Mouse (Mus musculus): Measurements from ENCODE around the gene Mansc1.

DNA sequence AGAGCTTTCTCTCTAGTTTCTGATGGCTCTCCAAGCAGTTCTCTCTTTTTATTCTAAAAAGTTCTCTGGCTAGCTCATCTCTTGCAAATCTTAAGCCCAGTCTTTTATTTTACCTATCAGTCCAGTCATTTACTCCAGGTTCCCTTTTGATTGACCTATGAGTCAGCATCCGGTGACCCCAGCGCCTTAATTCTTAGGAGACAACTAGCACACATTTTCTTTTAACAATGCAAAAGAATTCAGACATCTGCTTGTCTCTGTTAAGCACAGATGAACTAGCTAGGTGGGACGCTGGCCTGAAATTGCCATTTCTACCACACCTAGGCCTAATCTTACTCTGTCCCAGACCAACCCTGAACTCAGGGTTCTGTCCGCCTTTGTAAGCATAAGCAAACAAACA, 52.8 kb downstream of the Mansc1 start:
- TF ChIP-seq CTCF (IDR thresholded peaks at IDR 0.05; ENCODE audit: low read depth) (no peak), EP300 (IDR thresholded peaks at IDR 0.05; ENCODE audit: low read depth) (no peak)

All from heart, postnatal 0 days (tissue).